Mouse (Mus musculus): ENCODE results near the gene Adgrl2. TPM values are rescaled to one million over a fixed set of nuclear protein-coding genes. Genes with fewer than 3 reads are reported as not detected.

Gene Adgrl2
- polyA plus RNA-seq, 1 experiment from 2014 or later, result 33.3 TPM

- no peak overlapping the region for H3K4me2 ChIP-seq
- no peak overlapping the region for H3K27ac ChIP-seq
- no peaks in the 10 kb centered on the region for H3K9me3 ChIP-seq (replicated peaks)
- H3K27me3 ChIP-seq, result no peaks in the 10 kb centered on the region
- no peak overlapping the region for H3K4me3 ChIP-seq
- ATAC-seq (replicated peaks; ENCODE audit: insufficient number of reproducible peaks, insufficient read depth, low FRiP score, low read depth), result no peak
- H3K9ac ChIP-seq, result no peak overlapping the region
- WGBS, result 87% methylated on average over 8 of the region's 8 CpGs
- H3K4me1 ChIP-seq (replicated peaks), result peaks cover 10% of the 10 kb centered on the region
- H3K36me3 ChIP-seq, result no peaks in the 10 kb centered on the region; the same call in 1 of the 2 replicates
These were observed 40.6 kb downstream of the Adgrl2 start for GRCm38 (mm10) chr3:148949796-148950195.

- no peak overlapping the region for H3K4me3 ChIP-seq
These were observed 42.5 kb downstream of the Adgrl2 start for GRCm38 (mm10) chr3:148947805-148948405.

GRCm38 (mm10) chr3:148947266-148947665 lies 43.1 kb downstream of the Adgrl2 start:
- no peaks in the 10 kb centered on the region for H3K9me3 ChIP-seq (replicated peaks)
- no peak overlapping the region for H3K4me2 ChIP-seq
- no peak for ATAC-seq (replicated peaks; ENCODE audit: insufficient number of reproducible peaks, insufficient read depth, low FRiP score, low read depth)
- no peaks in the 10 kb centered on the region for H3K36me3 ChIP-seq
- no peak overlapping the region for H3K27ac ChIP-seq
- H3K4me3 ChIP-seq, result no peak overlapping the region
- 56% methylated on average over 6 of the region's 6 CpGs for WGBS
- peaks cover 14% of the 10 kb centered on the region for H3K4me1 ChIP-seq (replicated peaks)
- H3K9ac ChIP-seq, result no peak overlapping the region
- no peaks in the 10 kb centered on the region for H3K27me3 ChIP-seq

More at GRCm38 (mm10) chr3:148947805-148948405, 42.5 kb downstream of the Adgrl2 start:
- ATAC-seq (replicated peaks; ENCODE audit: insufficient number of reproducible peaks, insufficient read depth, low FRiP score, low read depth), result no peak
- no peak overlapping the region for H3K4me2 ChIP-seq
- H3K9me3 ChIP-seq (replicated peaks), result no peaks in the 10 kb centered on the region
- peaks cover 14% of the 10 kb centered on the region for H3K4me1 ChIP-seq (replicated peaks)
- no peak overlapping the region for H3K9ac ChIP-seq
- 46% methylated on average over 9 of the region's 9 CpGs for WGBS
- no peak overlapping the region for H3K27ac ChIP-seq
- no peaks in the 10 kb centered on the region; the same call in 1 of the 2 replicates for H3K36me3 ChIP-seq
- no peaks in the 10 kb centered on the region for H3K27me3 ChIP-seq

- no peak for ATAC-seq (replicated peaks; ENCODE audit: insufficient number of reproducible peaks, insufficient read depth, low FRiP score, low read depth)
- Histone ChIP-seq H3K36me3 (no peaks in the 10 kb centered on the region), H3K27me3 (no peaks in the 10 kb centered on the region), H3K9ac (no peak overlapping the region), H3K9me3 (replicated peaks) (no peaks in the 10 kb centered on the region), H3K4me3 (no peak overlapping the region), H3K27ac (no peak overlapping the region), H3K4me1 (replicated peaks) (peaks cover 17% of the 10 kb centered on the region), H3K4me2 (peak overlapping the region; percentile 18)
- 27% methylated on average over 8 of the region's 8 CpGs for WGBS
These were observed 44.8 kb downstream of the Adgrl2 start for GRCm38 (mm10) chr3:148945534-148945933.

- no peak overlapping the region for H3K27ac ChIP-seq
- no peaks in the 10 kb centered on the region for H3K27me3 ChIP-seq
- peaks cover 32% of the 10 kb centered on the region for H3K4me1 ChIP-seq (replicated peaks)
- no peak overlapping the region for H3K9ac ChIP-seq
- no peaks in the 10 kb centered on the region for H3K36me3 ChIP-seq
- no peak for ATAC-seq (replicated peaks; ENCODE audit: insufficient number of reproducible peaks, insufficient read depth, low FRiP score, low read depth)
- H3K4me3 ChIP-seq, result no peak overlapping the region
- no peaks in the 10 kb centered on the region for H3K9me3 ChIP-seq (replicated peaks)
- 13% methylated on average over 7 of the region's 7 CpGs for WGBS
- peak overlapping the region; percentile 21; the same call in 1 of the 2 replicates for H3K4me2 ChIP-seq
These were observed 50.9 kb downstream of the Adgrl2 start for GRCm38 (mm10) chr3:148939457-148939856.

GRCm38 (mm10) chr3:148935056-148935455 lies 55.3 kb downstream of the Adgrl2 start:
- Histone ChIP-seq H3K4me2 (no peak overlapping the region), H3K27me3 (no peaks in the 10 kb centered on the region), H3K4me3 (no peak overlapping the region), H3K9me3 (replicated peaks) (no peaks in the 10 kb centered on the region), H3K27ac (no peak overlapping the region), H3K9ac (no peak overlapping the region), H3K4me1 (replicated peaks) (peaks cover 27% of the 10 kb centered on the region), H3K36me3 (no peaks in the 10 kb centered on the region)
- WGBS, result 68% methylated on average over 9 of the region's 9 CpGs
- ATAC-seq (replicated peaks; ENCODE audit: insufficient number of reproducible peaks, insufficient read depth, low FRiP score, low read depth), result no peak

- Histone ChIP-seq H3K36me3 (no peaks in the 10 kb centered on the region), H3K4me3 (no peak overlapping the region), H3K27ac (no peak overlapping the region), H3K4me1 (replicated peaks) (peaks cover 20% of the 10 kb centered on the region), H3K9me3 (replicated peaks) (no peaks in the 10 kb centered on the region), H3K4me2 (no peak overlapping the region), H3K9ac (no peak overlapping the region), H3K27me3 (no peaks in the 10 kb centered on the region)
- ATAC-seq (replicated peaks; ENCODE audit: insufficient number of reproducible peaks, insufficient read depth, low FRiP score, low read depth), result no peak
- 80% methylated on average over 5 of the region's 5 CpGs for WGBS
These were observed 56.1 kb downstream of the Adgrl2 start for GRCm38 (mm10) chr3:148934279-148934678.

- no peak overlapping the region for H3K27ac ChIP-seq
These were observed 57.2 kb downstream of the Adgrl2 start for GRCm38 (mm10) chr3:148933160-148933559.

GRCm38 (mm10) chr3:148930913-148931312 lies 59.4 kb downstream of the Adgrl2 start:
- H3K9ac ChIP-seq, result no peak overlapping the region
- H3K4me3 ChIP-seq, result no peak overlapping the region
- no peaks in the 10 kb centered on the region for H3K27me3 ChIP-seq
- H3K9me3 ChIP-seq (replicated peaks), result no peaks in the 10 kb centered on the region
- H3K36me3 ChIP-seq, result no peaks in the 10 kb centered on the region
- peaks cover 28% of the 10 kb centered on the region for H3K4me1 ChIP-seq (replicated peaks)
- 84% methylated on average over 6 of the region's 6 CpGs for WGBS
- no peak overlapping the region for H3K4me2 ChIP-seq
- no peak for ATAC-seq (replicated peaks; ENCODE audit: insufficient number of reproducible peaks, insufficient read depth, low FRiP score, low read depth)
- no peak overlapping the region for H3K27ac ChIP-seq

More at GRCm38 (mm10) chr3:148933160-148933559, 57.2 kb downstream of the Adgrl2 start:
- H3K4me1 ChIP-seq (replicated peaks), result peaks cover 22% of the 10 kb centered on the region
- H3K9me3 ChIP-seq (replicated peaks), result no peaks in the 10 kb centered on the region
- H3K36me3 ChIP-seq, result no peaks in the 10 kb centered on the region
- no peak overlapping the region for H3K4me2 ChIP-seq
- H3K9ac ChIP-seq, result no peak overlapping the region
- H3K27me3 ChIP-seq, result no peaks in the 10 kb centered on the region
- WGBS, result 86% methylated on average over 6 of the region's 6 CpGs
- ATAC-seq (replicated peaks; ENCODE audit: insufficient number of reproducible peaks, insufficient read depth, low FRiP score, low read depth), result no peak
- no peak overlapping the region for H3K4me3 ChIP-seq

- Histone ChIP-seq H3K36me3 (no peaks in the 10 kb centered on the region), H3K9ac (no peak overlapping the region), H3K4me1 (replicated peaks) (peaks cover 25% of the 10 kb centered on the region), H3K4me3 (no peak overlapping the region), H3K27me3 (no peaks in the 10 kb centered on the region), H3K4me2 (no peak overlapping the region), H3K27ac (no peak overlapping the region), H3K9me3 (replicated peaks) (no peaks in the 10 kb centered on the region)
- no peak for ATAC-seq (replicated peaks; ENCODE audit: insufficient number of reproducible peaks, insufficient read depth, low FRiP score, low read depth)
- WGBS, result 47% methylated on average over 3 of the region's 3 CpGs
These were observed 64.0 kb downstream of the Adgrl2 start for GRCm38 (mm10) chr3:148926330-148926729.

- Histone ChIP-seq H3K4me1 (replicated peaks) (peaks cover 39% of the 10 kb centered on the region), H3K36me3 (no peaks in the 10 kb centered on the region), H3K4me2 (peak overlapping the region; percentile 50), H3K9ac (no peak overlapping the region; the same call in 1 of the 2 replicates), H3K27me3 (no peaks in the 10 kb centered on the region), H3K9me3 (replicated peaks) (no peaks in the 10 kb centered on the region), H3K4me3 (peak overlapping the region; percentile 39), H3K27ac (peak overlapping the region; percentile 52)
- no peak for ATAC-seq (replicated peaks; ENCODE audit: insufficient number of reproducible peaks, insufficient read depth, low FRiP score, low read depth)
- 60% methylated on average over 14 of the region's 14 CpGs for WGBS
These were observed 67.7 kb downstream of the Adgrl2 start for GRCm38 (mm10) chr3:148922618-148923095.

All from heart, embryonic 15.5 days (tissue).